Mouse (Mus musculus) gastrocnemius, adult 18-20 months (tissue): ENCODE results near the gene Cse1l. TPM values are rescaled to one million over a fixed set of nuclear protein-coding genes. Genes with fewer than 3 reads are reported as not detected.

Experiments
- DNase-seq: peaks from one replicate; pipeline ENCODE4 v3.0.0; 2021; ENCODE audit warnings: low spot score
- total RNA-seq, 2 experiments: library from RNA; stranded (reverse); gene quantifications; 2 replicates each; pipeline ENCODE4 v1.2.3; 2021

The Cse1l gene
- total RNA-seq, 2 experiments from 2014 or later: 51.8 to 59.6 TPM

DNA sequence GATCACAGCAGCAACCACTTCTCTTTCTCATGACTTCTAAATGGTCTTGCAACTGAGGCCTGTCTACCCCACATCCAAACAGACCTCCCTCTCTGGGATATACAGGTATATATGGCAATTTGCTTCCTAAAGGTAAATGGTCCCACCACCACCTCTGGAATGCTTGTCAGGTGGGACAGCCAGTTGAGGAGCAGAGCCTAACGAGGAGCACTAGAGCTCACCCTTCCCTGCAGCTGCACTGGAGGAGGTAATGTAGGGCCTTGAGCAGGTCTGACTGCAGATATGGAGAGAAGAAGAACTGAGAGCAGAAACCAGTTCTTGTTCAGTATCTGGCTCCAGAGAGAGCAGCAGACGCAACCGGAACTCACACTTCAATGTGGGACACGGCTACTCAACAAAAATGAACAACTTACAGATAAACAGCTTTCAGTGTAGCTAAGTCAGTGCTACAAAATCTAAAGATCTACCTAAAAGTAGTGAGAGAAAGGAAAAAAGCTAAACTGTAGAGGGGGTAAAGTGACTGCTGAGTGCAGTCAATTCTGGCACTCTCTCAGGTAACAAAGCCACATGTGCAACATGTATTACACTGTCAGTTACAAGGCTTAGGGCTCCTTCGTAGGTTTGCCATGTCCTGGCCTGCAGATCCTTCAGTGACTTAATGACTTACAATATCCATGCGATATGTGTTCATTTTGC is 68.5 kb downstream of the Cse1l start:
- DNase-seq: no peak

DNA sequence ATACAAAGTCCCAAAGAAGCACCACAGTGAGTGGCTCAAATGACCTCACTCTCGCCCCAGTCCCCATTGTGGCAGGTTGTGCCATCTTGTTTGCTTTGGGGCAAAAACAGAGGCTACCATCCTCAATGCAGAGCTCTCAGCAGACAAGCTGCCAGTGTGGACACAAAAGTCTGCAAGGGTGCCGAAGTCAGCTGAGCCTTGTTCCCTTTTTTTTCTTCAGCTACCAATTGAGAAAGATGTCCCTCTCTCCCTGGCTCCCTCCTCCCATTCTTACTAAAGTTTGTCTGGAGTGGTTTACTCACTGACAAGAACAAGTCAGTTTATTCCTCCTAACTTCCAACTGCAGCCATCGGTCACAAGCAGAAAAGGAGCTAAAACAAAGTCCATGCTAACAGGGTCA is 70.5 kb downstream of the Cse1l start:
- DNase-seq: peak; percentile 14

DNA sequence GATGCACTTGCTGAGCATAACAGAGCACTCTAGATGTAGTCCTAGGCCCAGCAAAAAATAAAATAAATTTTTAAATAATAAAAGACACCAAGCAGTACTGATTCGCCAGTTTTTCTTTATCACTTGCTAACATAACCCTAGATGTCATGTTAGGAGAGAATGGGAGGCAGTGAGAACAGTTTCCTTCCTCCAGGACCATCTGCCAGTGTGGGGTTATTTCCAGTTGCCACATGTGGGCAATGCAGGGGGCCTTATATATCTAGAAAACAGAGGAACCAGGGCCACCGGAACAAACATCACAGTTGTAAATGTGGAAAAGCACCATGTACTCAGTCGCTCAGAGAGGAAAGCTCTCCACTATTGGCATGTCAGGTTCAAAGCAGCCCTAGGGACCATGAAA is 71.7 kb downstream of the Cse1l start:
- DNase-seq: no peak

DNA sequence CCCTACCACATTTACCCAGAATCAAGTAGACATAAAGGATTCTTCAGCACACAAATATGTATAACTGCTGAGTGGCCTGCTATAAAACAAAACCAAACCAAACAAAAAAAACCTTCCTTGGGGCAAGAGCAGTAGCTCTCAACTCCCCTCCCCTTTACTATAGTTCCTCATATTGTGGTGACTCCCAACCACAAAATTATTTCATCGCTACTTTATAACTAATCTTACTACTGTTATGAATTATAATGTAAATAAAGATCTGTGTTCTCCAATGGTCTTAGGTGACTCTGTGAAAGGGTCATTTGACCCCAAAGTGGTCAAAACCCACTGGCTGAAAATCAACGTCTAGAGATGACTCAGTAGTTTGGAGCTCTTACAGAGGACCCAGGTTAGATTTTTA is 74.3 kb downstream of the Cse1l start:
- DNase-seq: no peak

DNA sequence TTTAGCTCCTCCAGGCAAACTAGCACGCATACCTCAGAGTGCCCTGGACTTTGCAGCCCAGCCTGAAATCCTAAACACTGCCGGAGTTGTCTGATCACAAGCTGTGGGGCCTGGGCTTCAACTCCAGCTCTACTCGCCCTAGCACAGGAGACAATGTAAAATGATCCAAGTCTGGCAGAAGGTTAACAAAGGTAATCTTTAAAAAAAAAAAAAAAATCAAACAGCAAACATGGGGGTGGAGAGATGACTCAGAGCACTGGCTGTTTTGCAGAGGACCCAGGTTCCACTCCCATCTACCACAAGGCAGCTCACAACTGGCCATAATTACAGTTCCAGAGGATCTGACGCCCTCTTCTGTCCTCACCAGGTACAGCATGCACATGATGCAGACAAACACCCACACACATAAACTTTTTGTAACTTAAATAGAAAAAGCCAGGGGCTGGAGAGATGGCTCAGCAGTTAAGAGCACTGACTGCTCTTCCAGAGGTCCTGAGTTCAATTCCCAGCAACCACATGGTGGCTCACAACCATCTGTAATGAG is 77.6 kb downstream of the Cse1l start:
- no peak for DNase-seq

DNA sequence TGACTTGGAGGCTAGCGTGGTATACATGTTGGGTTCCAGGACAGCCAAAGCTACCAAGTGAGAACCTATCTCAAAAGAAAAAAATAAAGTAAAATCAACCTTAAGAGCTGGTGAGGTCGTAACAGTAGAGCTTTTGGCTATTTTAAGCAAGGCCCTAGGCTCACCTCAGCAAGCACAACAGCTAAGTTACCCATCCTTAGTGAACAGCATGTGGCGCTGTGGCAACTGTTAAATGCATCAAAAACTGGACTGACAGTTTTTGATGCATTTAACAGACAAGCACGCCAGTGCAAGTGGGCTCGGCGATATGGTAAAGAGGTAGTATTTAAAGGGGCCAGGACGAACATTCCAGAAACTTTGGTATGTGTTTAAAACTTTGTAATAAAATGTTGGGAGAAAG is 85.0 kb downstream of the Cse1l start:
- DNase-seq: no peak

DNA sequence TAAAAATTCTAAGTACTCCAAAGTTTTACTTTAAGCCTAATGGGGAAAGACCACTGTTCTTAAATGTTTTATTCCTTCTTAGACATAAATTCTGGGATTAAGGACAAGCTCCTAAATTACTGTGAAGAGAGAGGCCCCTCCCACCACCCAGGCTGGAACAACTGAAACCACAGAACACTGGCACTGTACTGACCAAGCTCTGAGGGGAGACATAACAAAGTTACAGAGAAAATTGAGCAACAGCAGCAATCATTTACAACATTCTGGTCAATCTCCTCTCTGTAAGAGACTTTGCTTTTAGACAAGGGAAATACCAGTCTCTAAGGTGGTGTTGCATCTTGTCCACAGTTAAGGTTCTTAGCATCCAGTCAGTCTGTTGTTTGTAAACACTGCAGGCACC is 86.1 kb downstream of the Cse1l start:
- no peak for DNase-seq

DNA sequence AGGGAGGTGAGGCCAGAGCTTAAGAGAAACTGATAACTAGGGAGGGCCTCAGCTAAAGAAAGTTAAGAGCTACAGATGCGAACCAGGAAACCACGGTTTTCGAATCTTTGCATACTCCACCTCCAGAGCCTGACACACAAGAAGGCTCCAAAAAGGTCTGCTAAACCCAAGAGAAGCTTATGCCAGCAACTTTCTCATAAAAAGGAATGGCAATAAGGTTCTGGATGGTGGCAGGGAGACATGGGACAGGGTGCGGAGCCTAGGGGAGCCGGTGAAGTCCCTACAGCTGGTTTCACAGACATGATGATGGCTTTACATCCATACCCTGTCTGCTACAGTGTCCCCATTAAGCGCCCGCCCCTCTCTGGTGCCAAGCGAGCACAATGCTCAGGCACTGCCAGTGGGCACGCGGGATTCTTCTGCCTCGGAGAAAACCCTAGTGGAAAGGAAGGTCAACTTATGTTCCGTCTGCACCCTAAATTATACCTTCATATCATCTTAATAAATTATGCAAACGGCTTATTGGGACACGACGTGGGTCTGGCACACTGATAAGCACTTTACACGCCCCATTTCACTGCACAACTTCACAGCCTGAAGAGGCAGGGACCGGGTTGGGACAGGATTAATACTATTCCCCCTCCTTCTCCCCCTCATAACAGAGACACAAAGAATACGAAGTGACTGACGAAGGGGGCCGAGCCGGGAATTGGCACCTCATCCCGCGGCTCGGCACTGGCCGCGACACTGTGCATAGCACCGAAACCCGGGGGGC is 89.4 kb downstream of the Cse1l start:
- no peak for DNase-seq

Other genes with a start within 250 kb of the Cse1l start
- gene Prex1, start 192.2 kb upstream of the Cse1l start, total RNA-seq: 1 to 10 TPM; 3.4 to 5.1 TPM
- 1 to 10 TPM; 2.0 to 2.7 TPM for gene Trp53rkb, start 113.5 kb upstream of the Cse1l start, total RNA-seq
- 10 to 100 TPM; 25.8 to 30.9 TPM for gene Arfgef2, start 100.5 kb upstream of the Cse1l start, total RNA-seq
- gene Stau1, start 90.3 kb downstream of the Cse1l start, total RNA-seq: 10 to 100 TPM; 35.7 to 38.2 TPM
- gene Ddx27, start 109.2 kb downstream of the Cse1l start, total RNA-seq: 1 to 10 TPM; 8.0 to 9.7 TPM
- gene Znfx1, start 157.0 kb downstream of the Cse1l start, total RNA-seq: 10 to 100 TPM; 25.7 to 26.8 TPM